Mouse (Mus musculus) neural tube, embryonic 14.5 days (tissue): ENCODE results near the gene Cxcl17. TPM values are rescaled to one million over a fixed set of nuclear protein-coding genes. Genes with fewer than 3 reads are reported as not detected.
A peak's percentile ranks its signal among the peaks of the same experiment; 100 is the strongest.

Experiments used
- ATAC-seq: fragments of 200-750 bp; cut with Nextera tagmentation; 2 replicates; pipeline ENCODE4 v1.8.0; 2017; ENCODE audit warnings: low read depth, mild to moderate bottlenecking, moderate TSS enrichment, moderate library complexity
- H3K27ac ChIP-seq: fragments of 300-500 bp; sonication (generic); 2 replicates; pipeline ENCODE4 v1.5.1; 2014; ENCODE audit warnings: low read depth, mild to moderate bottlenecking, control low read depth, low read length, moderate library complexity, mixed read lengths
- H3K27me3 ChIP-seq: fragments of 300-500 bp; sonication (generic); 2 replicates; pipeline ENCODE4 v1.6.1; 2014; ENCODE audit warnings: low read length; ENCODE audit not compliant: control insufficient read depth, insufficient read depth
- H3K36me3 ChIP-seq: fragments of 300-500 bp; sonication (generic); 2 replicates; pipeline ENCODE4 v1.6.1; 2014; ENCODE audit warnings: low read length, mixed read lengths; ENCODE audit not compliant: control insufficient read depth, insufficient read depth
- H3K4me1 ChIP-seq: fragments of 300-500 bp; sonication (generic); 2 replicates; pipeline ENCODE4 v1.6.1; 2014; ENCODE audit warnings: low read length; ENCODE audit not compliant: control insufficient read depth, insufficient read depth
- H3K4me2 ChIP-seq: fragments of 300-500 bp; sonication (generic); 2 replicates; pipeline ENCODE4 v1.6.1; 2014; ENCODE audit warnings: mild to moderate bottlenecking, low read depth, low read length, control low read depth
- H3K4me3 ChIP-seq: fragments of 300-500 bp; sonication (generic); 2 replicates; pipeline ENCODE4 v1.5.1; 2014; ENCODE audit warnings: low read depth, low read length, control low read depth, mixed read lengths
- H3K9ac ChIP-seq: fragments of 300-500 bp; sonication (generic); replicated peaks from 2 replicates; pipeline ENCODE4 v1.6.1; 2014; ENCODE audit warnings: low read depth, mild to moderate bottlenecking, control low read depth, low read length, mixed read lengths
- H3K9me3 ChIP-seq: fragments of 300-500 bp; sonication (generic); 2 replicates; pipeline ENCODE4 v1.6.1; 2016; ENCODE audit warnings: low read length; ENCODE audit not compliant: control insufficient read depth
- WGBS: fragments of 180-500 bp; shearing (Covaris S2); extraction: QIAGEN DNeasy Blood & Tissue Kit; methylation state at CpG from one replicate; pipeline ENCODE4 v1.1.7; 2014; 5-methylcytosine and 5-hydroxymethylcytosine counted together
- polyA plus RNA-seq: library from polyadenylated mRNA; unstranded; fragments of >200 nt; fragmentation: Nextera tagmentation; extraction: Ambion mirVana; gene quantifications from 2 replicates; pipeline ENCODE4 v1.2.1, GENCODE M21; 2014

Cxcl17 gene
- polyA plus RNA-seq, 1 experiment from 2014 or later, result 0.66 TPM

GRCm38 (mm10) chr7:25381284-25381680, 31.4 kb downstream of the Cxcl17 start:
- no peak for ATAC-seq
- Histone ChIP-seq H3K4me3 (no peak overlapping the region), H3K27ac (no peak overlapping the region), H3K36me3 (peaks cover 36% of the 10 kb centered on the region), H3K9me3 (no peaks in the 10 kb centered on the region), H3K27me3 (no peaks in the 10 kb centered on the region), H3K4me2 (no peak overlapping the region), H3K9ac (no peak overlapping the region), H3K4me1 (peaks cover 6% of the 10 kb centered on the region; the same call in 1 of the 2 replicates)
- 53% methylated on average over 3 of the region's 3 CpGs for WGBS

GRCm38 (mm10) chr7:25380392-25381283, 32.0 kb downstream of the Cxcl17 start:
- H3K4me1 ChIP-seq, result peaks cover 6% of the 10 kb centered on the region; the same call in 1 of the 2 replicates
- no peak overlapping the region for H3K4me3 ChIP-seq
- no peaks in the 10 kb centered on the region for H3K9me3 ChIP-seq
- H3K36me3 ChIP-seq, result peaks cover 34% of the 10 kb centered on the region
- no peak overlapping the region for H3K9ac ChIP-seq
- no peak overlapping the region for H3K27ac ChIP-seq
- WGBS, result 68% methylated on average over 18 of the region's 18 CpGs
- H3K27me3 ChIP-seq, result no peaks in the 10 kb centered on the region
- ATAC-seq, result no peak
- H3K4me2 ChIP-seq, result no peak overlapping the region

- ATAC-seq, result peak; percentile 28; the same call in 1 of the 2 replicates
- Histone ChIP-seq H3K36me3 (peaks cover 25% of the 10 kb centered on the region), H3K4me3 (peak overlapping the region; percentile 11; the same call in 1 of the 2 replicates), H3K9me3 (no peaks in the 10 kb centered on the region), H3K27ac (no peak overlapping the region), H3K9ac (0 out of 2 replicates have a peak overlapping the region, but pooled peaks have one; percentile 17), H3K4me2 (peak overlapping the region; percentile 36), H3K27me3 (no peaks in the 10 kb centered on the region), H3K4me1 (peaks cover 6% of the 10 kb centered on the region; the same call in 1 of the 2 replicates)
- WGBS, result 2% methylated on average over 40 of the region's 42 CpGs
Observed at GRCm38 (mm10) chr7:25379551-25380351, 32.9 kb downstream of the Cxcl17 start.

GRCm38 (mm10) chr7:25378181-25379100, 34.2 kb downstream of the Cxcl17 start:
- Histone ChIP-seq H3K27me3 (no peaks in the 10 kb centered on the region), H3K4me1 (peaks cover 6% of the 10 kb centered on the region; the same call in 1 of the 2 replicates), H3K9me3 (no peaks in the 10 kb centered on the region), H3K4me3 (no peak overlapping the region), H3K27ac (no peak overlapping the region), H3K9ac (no peak overlapping the region), H3K4me2 (no peak overlapping the region), H3K36me3 (peaks cover 17% of the 10 kb centered on the region; the same call in 1 of the 2 replicates)
- ATAC-seq, result no peak
- 85% methylated on average over 13 of the region's 13 CpGs for WGBS

GRCm38 (mm10) chr7:25377100-25377700, 35.5 kb downstream of the Cxcl17 start:
- 41% methylated on average over 8 of the region's 8 CpGs for WGBS
- ATAC-seq, result no peak
- Histone ChIP-seq H3K27ac (no peak overlapping the region), H3K9me3 (no peaks in the 10 kb centered on the region), H3K27me3 (no peaks in the 10 kb centered on the region), H3K4me1 (peaks cover 6% of the 10 kb centered on the region; the same call in 1 of the 2 replicates), H3K9ac (peak overlapping the region; percentile 16; the same call in 1 of the 2 replicates), H3K4me3 (peak overlapping the region; percentile 32), H3K4me2 (peak overlapping the region; percentile 47), H3K36me3 (peaks cover 7% of the 10 kb centered on the region; the same call in 1 of the 2 replicates)

GRCm38 (mm10) chr7:25376556-25376955, 36.1 kb downstream of the Cxcl17 start:
- Histone ChIP-seq H3K9ac (no peak overlapping the region), H3K4me2 (peak overlapping the region; percentile 47), H3K4me1 (peaks cover 6% of the 10 kb centered on the region; the same call in 1 of the 2 replicates), H3K36me3 (0 out of 2 replicates have a peak, but pooled peaks cover 2% of the 10 kb centered on the region), H3K27me3 (no peaks in the 10 kb centered on the region), H3K9me3 (no peaks in the 10 kb centered on the region), H3K4me3 (peak overlapping the region; percentile 32), H3K27ac (no peak overlapping the region)
- peak; percentile 70 for ATAC-seq
- WGBS, result 6% methylated on average over 17 of the region's 17 CpGs

- no peak for ATAC-seq
- no peak overlapping the region for H3K27ac ChIP-seq
- H3K36me3 ChIP-seq, result no peaks in the 10 kb centered on the region
- peaks cover 15% of the 10 kb centered on the region; the same call in 1 of the 2 replicates for H3K27me3 ChIP-seq
- H3K4me3 ChIP-seq, result no peak overlapping the region
- H3K4me2 ChIP-seq, result no peak overlapping the region
- H3K9me3 ChIP-seq, result no peaks in the 10 kb centered on the region
- H3K4me1 ChIP-seq, result peaks cover 6% of the 10 kb centered on the region
- 89% methylated on average over 5 of the region's 5 CpGs for WGBS
- no peak overlapping the region for H3K9ac ChIP-seq
Observed at GRCm38 (mm10) chr7:25372441-25372840, 40.2 kb downstream of the Cxcl17 start.
